Mouse (Mus musculus): ENCODE results near the gene Nav2. TPM values are rescaled to one million over a fixed set of nuclear protein-coding genes. Genes with fewer than 3 reads are reported as not detected.
A peak's percentile ranks its signal among the peaks of the same experiment; 100 is the strongest.

The Nav2 gene
- polyA plus RNA-seq, 1 experiment from 2014 or later, result 34.9 TPM

- Histone ChIP-seq H3K27me3 (ENCODE audit: control insufficient read depth, insufficient read depth, low read length) (no peaks in the 10 kb centered on the region), H3K9me3 (ENCODE audit: control insufficient read depth, low read length) (no peaks in the 10 kb centered on the region), H3K27ac (replicated peaks in 1 of 2; ENCODE audit: control insufficient read depth in 1 of 2, insufficient read depth in 1 of 2, low read depth in 2 of 2, low read length in 2 of 2) (peak overlapping the region; percentile 51 to 78), H3K4me2 (ENCODE audit: low read length) (no peak overlapping the region), H3K9ac (ENCODE audit: low read length) (0 out of 2 replicates have a peak overlapping the region, but pooled peaks have one; percentile 27), H3K4me1 (ENCODE audit: control insufficient read depth in 2 of 2, insufficient read depth in 2 of 2, low read length in 2 of 2) (peaks cover 29 to 46% of the 10 kb centered on the region in 2 experiments), H3K4me3 (ENCODE audit: control insufficient read depth in 1 of 2, insufficient read depth in 1 of 2, low read depth in 1 of 2, low read length in 2 of 2) (no peak overlapping the region), H3K36me3 (ENCODE audit: control insufficient read depth, insufficient read depth, low read length) (no peaks in the 10 kb centered on the region)
- 47% methylated on average over 6 of the region's 6 CpGs for WGBS
- ATAC-seq (ENCODE audit: insufficient number of reproducible peaks, insufficient read depth, low FRiP score, low read depth), result no peak
Measured at GRCm38 (mm10) chr7:49258088-49258487, 349.6 kb downstream of the Nav2 start.

GRCm38 (mm10) chr7:49261941-49262511, 353.5 kb downstream of the Nav2 start:
- WGBS, result 46% methylated on average over 13 of the region's 13 CpGs
- H3K4me1 ChIP-seq (ENCODE audit: control insufficient read depth in 2 of 2, insufficient read depth in 2 of 2, low read length in 2 of 2), result peaks cover 27 to 47% of the 10 kb centered on the region in 2 experiments
- peak; percentile 52 for ATAC-seq (ENCODE audit: insufficient number of reproducible peaks, insufficient read depth, low FRiP score, low read depth)

DNA sequence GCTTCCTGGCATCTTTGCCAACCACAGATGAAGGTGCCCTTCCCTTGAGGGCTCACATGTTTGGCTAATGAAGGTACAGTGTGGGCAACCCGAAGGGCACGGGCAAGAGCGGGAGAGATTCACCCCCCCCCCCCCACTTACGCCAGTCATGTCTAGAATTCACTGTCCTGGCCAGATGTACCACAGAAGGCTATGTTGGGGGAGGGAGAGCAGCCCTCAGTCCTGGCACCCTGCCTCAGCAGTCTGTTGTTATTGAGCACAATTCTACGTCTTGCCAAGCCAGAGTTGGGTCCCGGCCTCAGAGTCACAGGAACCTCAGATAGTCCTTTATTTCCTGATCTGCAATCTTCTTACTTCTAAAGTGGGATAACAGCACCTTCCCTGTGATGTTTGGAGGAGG, 357.9 kb downstream of the Nav2 start:
- ATAC-seq (ENCODE audit: insufficient number of reproducible peaks, insufficient read depth, low FRiP score, low read depth), result no peak
- no peak overlapping the region for H3K4me3 ChIP-seq (ENCODE audit: control insufficient read depth in 1 of 2, insufficient read depth in 1 of 2, low read depth in 1 of 2, low read length in 2 of 2)
- H3K9ac ChIP-seq (ENCODE audit: low read length), result no peak overlapping the region
- 0 out of 2 replicates have a peak, but pooled peaks cover under 1% of the 10 kb centered on the region for H3K27me3 ChIP-seq (ENCODE audit: control insufficient read depth, insufficient read depth, low read length)
- H3K36me3 ChIP-seq (ENCODE audit: control insufficient read depth, insufficient read depth, low read length), result no peaks in the 10 kb centered on the region
- H3K4me1 ChIP-seq (ENCODE audit: control insufficient read depth in 2 of 2, insufficient read depth in 2 of 2, low read length in 2 of 2), result peaks cover 26 to 48% of the 10 kb centered on the region in 2 experiments
- no peak overlapping the region for H3K4me2 ChIP-seq (ENCODE audit: low read length)
- H3K27ac ChIP-seq (replicated peaks in 1 of 2; ENCODE audit: control insufficient read depth in 1 of 2, insufficient read depth in 1 of 2, low read depth in 2 of 2, low read length in 2 of 2), result peak overlapping the region in 1 of 2 experiments; percentile 25; a peak in 1 of 4 replicates
- H3K9me3 ChIP-seq (ENCODE audit: control insufficient read depth, low read length), result no peaks in the 10 kb centered on the region
- WGBS, result 68% methylated on average over 6 of the region's 6 CpGs

More at GRCm38 (mm10) chr7:49261941-49262511, 353.5 kb downstream of the Nav2 start:
- 0 out of 4 replicates have a peak overlapping the region, but pooled peaks of 1 of the 2 experiments have one; percentile 16 for H3K27ac ChIP-seq (replicated peaks in 1 of 2; ENCODE audit: control insufficient read depth in 1 of 2, insufficient read depth in 1 of 2, low read depth in 2 of 2, low read length in 2 of 2)
- H3K4me3 ChIP-seq (ENCODE audit: control insufficient read depth in 1 of 2, insufficient read depth in 1 of 2, low read depth in 1 of 2, low read length in 2 of 2), result no peak overlapping the region
- no peaks in the 10 kb centered on the region for H3K27me3 ChIP-seq (ENCODE audit: control insufficient read depth, insufficient read depth, low read length)
- H3K9ac ChIP-seq (ENCODE audit: low read length), result peak overlapping the region; percentile 38; the same call in 1 of the 2 replicates
- H3K9me3 ChIP-seq (ENCODE audit: control insufficient read depth, low read length), result no peaks in the 10 kb centered on the region
- no peaks in the 10 kb centered on the region for H3K36me3 ChIP-seq (ENCODE audit: control insufficient read depth, insufficient read depth, low read length)
- H3K4me2 ChIP-seq (ENCODE audit: low read length), result no peak overlapping the region

GRCm38 (mm10) chr7:49267621-49268325, 359.3 kb downstream of the Nav2 start:
- peaks cover 20 to 45% of the 10 kb centered on the region in 2 experiments for H3K4me1 ChIP-seq (ENCODE audit: control insufficient read depth in 2 of 2, insufficient read depth in 2 of 2, low read length in 2 of 2)
- H3K4me3 ChIP-seq (ENCODE audit: control insufficient read depth in 1 of 2, insufficient read depth in 1 of 2, low read depth in 1 of 2, low read length in 2 of 2), result no peak overlapping the region
- 0 out of 2 replicates have a peak, but pooled peaks cover 2% of the 10 kb centered on the region for H3K27me3 ChIP-seq (ENCODE audit: control insufficient read depth, insufficient read depth, low read length)
- peak overlapping the region; percentile 22 for H3K4me2 ChIP-seq (ENCODE audit: low read length)
- H3K36me3 ChIP-seq (ENCODE audit: control insufficient read depth, insufficient read depth, low read length), result no peaks in the 10 kb centered on the region
- peak; percentile 45; the same call in 1 of the 2 replicates for ATAC-seq (ENCODE audit: insufficient number of reproducible peaks, insufficient read depth, low FRiP score, low read depth)
- peak overlapping the region; percentile 41 for H3K9ac ChIP-seq (ENCODE audit: low read length)
- peak overlapping the region; percentile 71 to 88 for H3K27ac ChIP-seq (replicated peaks in 1 of 2; ENCODE audit: control insufficient read depth in 1 of 2, insufficient read depth in 1 of 2, low read depth in 2 of 2, low read length in 2 of 2)
- no peaks in the 10 kb centered on the region for H3K9me3 ChIP-seq (ENCODE audit: control insufficient read depth, low read length)
- WGBS, result 36% methylated on average over 12 of the region's 12 CpGs

DNA sequence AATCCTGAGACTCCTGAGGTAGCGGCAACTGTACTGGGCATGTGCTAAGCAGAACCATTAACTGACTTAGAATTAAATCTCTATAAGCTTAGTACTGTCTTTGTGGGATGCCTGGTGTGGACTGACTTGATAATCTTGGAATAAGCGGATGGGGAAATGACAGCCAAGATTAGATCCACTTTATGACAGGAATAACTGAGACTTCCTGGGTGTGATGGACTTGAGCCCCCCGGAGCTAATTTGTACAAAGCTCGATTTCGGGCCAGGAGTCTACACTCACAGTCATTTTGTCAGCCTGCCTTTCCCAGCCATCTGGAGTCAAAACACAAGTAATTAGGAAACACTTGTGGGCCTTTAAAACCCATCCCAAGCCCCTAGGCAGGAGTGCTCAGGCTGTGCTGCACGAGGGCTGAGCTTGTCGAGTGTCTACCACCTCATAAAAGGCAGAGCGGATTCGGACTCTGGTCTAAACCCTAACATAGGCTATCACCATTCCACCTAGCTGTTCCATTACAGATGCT, 359.9 kb downstream of the Nav2 start:
- peak overlapping the region; percentile 41 for H3K9ac ChIP-seq (ENCODE audit: low read length)
- ATAC-seq (ENCODE audit: insufficient number of reproducible peaks, insufficient read depth, low FRiP score, low read depth), result no peak
- peak overlapping the region; percentile 36 to 88; a peak in 3 of 4 replicates for H3K27ac ChIP-seq (replicated peaks in 1 of 2; ENCODE audit: control insufficient read depth in 1 of 2, insufficient read depth in 1 of 2, low read depth in 2 of 2, low read length in 2 of 2)
- H3K27me3 ChIP-seq (ENCODE audit: control insufficient read depth, insufficient read depth, low read length), result 0 out of 2 replicates have a peak, but pooled peaks cover 2% of the 10 kb centered on the region
- no peak overlapping the region for H3K4me3 ChIP-seq (ENCODE audit: control insufficient read depth in 1 of 2, insufficient read depth in 1 of 2, low read depth in 1 of 2, low read length in 2 of 2)
- peak overlapping the region; percentile 22; the same call in 1 of the 2 replicates for H3K4me2 ChIP-seq (ENCODE audit: low read length)
- WGBS, result 81% methylated on average over 9 of the region's 9 CpGs
- H3K9me3 ChIP-seq (ENCODE audit: control insufficient read depth, low read length), result no peaks in the 10 kb centered on the region
- peaks cover 24 to 48% of the 10 kb centered on the region in 2 experiments for H3K4me1 ChIP-seq (ENCODE audit: control insufficient read depth in 2 of 2, insufficient read depth in 2 of 2, low read length in 2 of 2)
- no peaks in the 10 kb centered on the region for H3K36me3 ChIP-seq (ENCODE audit: control insufficient read depth, insufficient read depth, low read length)

- Histone ChIP-seq H3K27me3 (ENCODE audit: control insufficient read depth, insufficient read depth, low read length) (0 out of 2 replicates have a peak, but pooled peaks cover 2% of the 10 kb centered on the region), H3K4me2 (ENCODE audit: low read length) (no peak overlapping the region), H3K36me3 (ENCODE audit: control insufficient read depth, insufficient read depth, low read length) (no peaks in the 10 kb centered on the region), H3K27ac (replicated peaks in 1 of 2; ENCODE audit: control insufficient read depth in 1 of 2, insufficient read depth in 1 of 2, low read depth in 2 of 2, low read length in 2 of 2) (no peak overlapping the region), H3K4me1 (ENCODE audit: control insufficient read depth in 2 of 2, insufficient read depth in 2 of 2, low read length in 2 of 2) (peaks cover 24 to 47% of the 10 kb centered on the region in 2 experiments), H3K4me3 (ENCODE audit: control insufficient read depth in 1 of 2, insufficient read depth in 1 of 2, low read depth in 1 of 2, low read length in 2 of 2) (no peak overlapping the region), H3K9me3 (ENCODE audit: control insufficient read depth, low read length) (no peaks in the 10 kb centered on the region), H3K9ac (ENCODE audit: low read length) (no peak overlapping the region)
- 84% methylated on average over 11 of the region's 11 CpGs for WGBS
- no peak for ATAC-seq (ENCODE audit: insufficient number of reproducible peaks, insufficient read depth, low FRiP score, low read depth)
Measured at GRCm38 (mm10) chr7:49270855-49271254, 362.3 kb downstream of the Nav2 start.
